Mouse (Mus musculus) spleen, adult 2 months (tissue): ENCODE data around the gene Rslcan18. TPM values are rescaled to one million over a fixed set of nuclear protein-coding genes. Genes with fewer than 3 reads are reported as not detected.
A peak's percentile ranks its signal among the peaks of the same experiment; 100 is the strongest.

Source experiments
- DNase-seq, 2 experiments: peaks; one replicate each; pipeline versions ENCODE4 v3.0.0 to v3.0.0-alpha.2; 2012 to 2021; ENCODE audit warnings: low spot score in 2 of 2, low read depth in 1 of 2
- H3K27ac ChIP-seq: fragments of 200-500 bp; 2 replicates; pipeline ENCODE4 v1.5.1; 2012; ENCODE audit warnings: low read length, inconsistent platforms; ENCODE audit not compliant: insufficient read depth
- H3K27me3 ChIP-seq: fragments of 200-500 bp; 2 replicates; pipeline ENCODE4 v1.6.1; 2012; ENCODE audit warnings: mild to moderate bottlenecking, moderate library complexity, low read length, inconsistent platforms; ENCODE audit not compliant: control insufficient read depth, insufficient read depth
- H3K36me3 ChIP-seq: fragments of 200-500 bp; 2 replicates; pipeline ENCODE4 v1.6.1; 2012; ENCODE audit warnings: mild to moderate bottlenecking, low read length, inconsistent platforms; ENCODE audit not compliant: control insufficient read depth, insufficient read depth
- H3K4me1 ChIP-seq: fragments of 200-500 bp; 2 replicates; pipeline ENCODE4 v1.6.1; 2011; ENCODE audit warnings: inconsistent platforms; ENCODE audit not compliant: control insufficient read depth, insufficient read depth, insufficient read length
- H3K4me3 ChIP-seq: fragments of 200-500 bp; 2 replicates; pipeline ENCODE4 v1.5.1; 2011; ENCODE audit warnings: mild to moderate bottlenecking, inconsistent platforms; ENCODE audit not compliant: insufficient read depth, insufficient read length; ENCODE audit errors: extremely low read depth
- CTCF ChIP-seq: fragments of 200-500 bp; IDR thresholded peaks from 2 replicates; pipeline ENCODE4 v1.5.1; 2011; ENCODE audit warnings: mild to moderate bottlenecking, inconsistent platforms; ENCODE audit not compliant: insufficient read depth, insufficient read length, insufficient replicate concordance; ENCODE audit errors: extremely low read depth
- POLR2A ChIP-seq: fragments of 200-500 bp; IDR thresholded peaks from 2 replicates; pipeline ENCODE4 v1.6.1; 2011; ENCODE audit warnings: low read depth, low read length, inconsistent platforms
- WGBS: fragments of 180-500 bp; shearing (Covaris S2); methylation state at CpG from one replicate; pipeline ENCODE4 v1.1.7; 2018; 5-methylcytosine and 5-hydroxymethylcytosine counted together
- polyA plus RNA-seq: library from polyadenylated mRNA; depleted of rRNA; stranded (reverse); fragments of >200 nt; gene quantifications from 2 replicates; pipeline ENCODE4 v1.2.3, GENCODE M21; 2012

Gene Rslcan18
- polyA plus RNA-seq, 1 experiment = 0.18 TPM

DNA sequence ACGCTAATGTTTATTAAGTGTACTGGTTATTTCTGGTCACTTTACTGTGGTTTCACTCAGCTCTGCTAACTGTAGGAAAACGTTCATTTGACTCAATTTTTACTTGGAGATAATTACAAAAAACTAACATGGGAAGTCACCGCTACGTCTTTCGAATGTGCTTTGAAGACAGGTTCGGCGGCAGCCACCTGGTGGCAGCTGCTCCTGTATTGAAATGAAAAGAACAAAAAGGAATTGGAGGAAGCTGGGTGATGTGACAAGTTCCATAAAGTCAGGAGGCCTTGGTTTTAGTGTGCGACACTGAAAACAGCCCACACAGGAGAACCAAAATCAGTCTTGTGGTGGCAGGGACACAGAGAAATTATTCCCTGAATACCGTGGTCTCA lies 7.2 kb downstream of the Rslcan18 start:
- H3K27ac ChIP-seq = 0 out of 2 replicates have a peak overlapping the region, but pooled peaks have one; percentile 22
- H3K27me3 ChIP-seq = peaks cover 2% of the 10 kb centered on the region; the same call in 1 of the 2 replicates
- peaks cover 9% of the 10 kb centered on the region; the same call in 1 of the 2 replicates for H3K4me1 ChIP-seq
- WGBS = 3% methylated on average over 9 of the region's 9 CpGs
- TF ChIP-seq CTCF (peak; percentile 24; the same call in 1 of the 2 replicates), POLR2A (no peak)
- H3K36me3 ChIP-seq = no peaks in the 10 kb centered on the region; the same call in 1 of the 2 replicates
- peak overlapping the region; percentile 26; the same call in 1 of the 2 replicates for H3K4me3 ChIP-seq
- DNase-seq = peak in 1 of 2 experiments; percentile 47

DNA sequence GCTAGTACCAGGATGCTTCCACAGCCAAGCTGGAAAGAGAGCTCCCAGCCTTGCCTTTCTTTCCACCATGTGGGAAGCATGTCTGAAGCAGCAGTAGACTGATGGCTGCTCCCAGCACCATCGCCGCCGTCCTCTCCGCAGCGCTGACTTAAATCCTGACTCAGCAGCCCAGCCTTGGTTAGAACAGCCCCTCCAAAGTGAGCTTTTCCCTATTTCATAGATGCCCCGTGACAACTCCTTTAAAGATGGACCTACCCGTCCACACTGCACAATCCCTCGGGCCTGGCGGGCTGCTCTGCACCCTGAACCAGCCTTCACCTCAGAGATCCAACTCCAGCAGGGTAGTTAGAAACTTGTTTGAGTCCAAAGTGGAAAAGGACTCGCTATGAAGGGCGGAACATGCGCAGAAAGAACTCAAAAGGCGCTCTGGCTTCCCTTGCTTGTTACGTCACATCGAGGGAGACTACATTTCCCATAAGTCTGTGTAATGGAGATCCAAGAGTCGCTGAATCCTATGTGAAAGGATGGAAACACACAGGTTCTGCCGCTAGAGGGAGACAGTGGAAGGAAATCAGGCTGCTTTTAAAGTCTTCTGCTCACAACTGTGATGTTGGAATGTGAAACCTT lies 7.8 kb downstream of the Rslcan18 start, which contains the start of gene Gm28557:
Gene Gm28557, minus strand, starts transcription at position 411 of the 627 bp plus-strand sequence.
- H3K4me3 ChIP-seq = peak within 1 kb of the TSS; percentile 93
- DNase-seq = peak; percentile 85 to 96
- peaks cover 9% of the 10 kb centered on the region; the same call in 1 of the 2 replicates for H3K4me1 ChIP-seq
- H3K27me3 ChIP-seq = peaks cover 2% of the 10 kb centered on the region; the same call in 1 of the 2 replicates
- H3K36me3 ChIP-seq = no peaks in the 10 kb centered on the region; the same call in 1 of the 2 replicates
- TF ChIP-seq CTCF = peak; percentile 45; the same call in 1 of the 2 replicates
- TF ChIP-seq POLR2A = no peak; the same call in 1 of the 2 replicates
- H3K27ac ChIP-seq = peak within 1 kb of the TSS; percentile 83
- under 1% methylated on average over 17 of the region's 17 CpGs for WGBS

DNA sequence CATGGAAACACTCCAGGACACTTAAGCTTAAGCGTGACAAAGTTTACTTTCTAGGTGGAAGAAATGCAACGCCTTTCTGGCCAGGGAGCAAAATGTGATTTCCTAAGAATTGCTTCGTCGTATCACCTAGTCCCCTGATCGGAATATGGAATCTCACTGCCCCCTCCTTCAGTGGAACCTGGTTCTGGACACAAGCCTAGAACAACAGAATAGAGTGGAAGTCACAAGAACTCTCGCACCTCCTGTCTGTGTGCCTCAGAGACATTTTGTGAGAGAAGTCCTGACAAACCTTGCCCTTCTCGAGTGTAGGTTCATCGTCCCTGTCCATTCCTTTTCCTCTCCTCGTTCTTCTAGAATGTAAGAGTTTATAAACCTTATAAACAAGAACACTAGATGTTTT lies 8.4 kb downstream of the Rslcan18 start:
- no peak overlapping the region for H3K27ac ChIP-seq
- H3K4me3 ChIP-seq = no peak overlapping the region; the same call in 1 of the 2 replicates

DNA sequence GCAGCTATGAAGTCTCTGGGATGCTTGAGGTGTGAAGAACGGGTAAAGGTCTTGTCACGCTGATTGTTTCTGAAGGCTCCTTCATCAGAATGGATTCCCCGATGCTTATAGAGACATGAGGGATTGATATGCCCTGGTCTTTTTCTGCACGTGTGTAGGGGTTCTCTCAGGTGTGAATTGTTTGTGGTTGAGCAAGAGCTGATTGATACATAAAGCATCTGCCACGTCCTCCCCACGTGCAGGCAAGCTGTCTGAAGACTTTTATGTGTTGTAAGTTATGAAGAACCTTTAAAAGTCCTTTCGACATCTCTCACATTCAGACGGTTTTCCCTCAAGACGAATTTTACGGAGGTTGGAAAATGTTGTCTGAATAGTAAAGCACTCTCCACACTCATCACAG lies 18.2 kb downstream of the Rslcan18 start, which contains the start of gene Zfp708:
Gene Zfp708, minus strand, starts transcription at position 101 of the 400 bp plus-strand sequence.
- H3K36me3 ChIP-seq = no peaks in the 10 kb centered on the region; the same call in 1 of the 2 replicates
- WGBS = 90% methylated on average over 10 of the region's 10 CpGs

More for the DNA sequence above, 8.4 kb downstream of the Rslcan18 start:
- WGBS = 55% methylated on average over 9 of the region's 9 CpGs
- TF ChIP-seq POLR2A (no peak), CTCF (no peak)
- Histone ChIP-seq H3K27me3 (peaks cover 2% of the 10 kb centered on the region; the same call in 1 of the 2 replicates), H3K36me3 (no peaks in the 10 kb centered on the region; the same call in 1 of the 2 replicates), H3K4me1 (peaks cover 9% of the 10 kb centered on the region; the same call in 1 of the 2 replicates)
- no peak for DNase-seq

DNA sequence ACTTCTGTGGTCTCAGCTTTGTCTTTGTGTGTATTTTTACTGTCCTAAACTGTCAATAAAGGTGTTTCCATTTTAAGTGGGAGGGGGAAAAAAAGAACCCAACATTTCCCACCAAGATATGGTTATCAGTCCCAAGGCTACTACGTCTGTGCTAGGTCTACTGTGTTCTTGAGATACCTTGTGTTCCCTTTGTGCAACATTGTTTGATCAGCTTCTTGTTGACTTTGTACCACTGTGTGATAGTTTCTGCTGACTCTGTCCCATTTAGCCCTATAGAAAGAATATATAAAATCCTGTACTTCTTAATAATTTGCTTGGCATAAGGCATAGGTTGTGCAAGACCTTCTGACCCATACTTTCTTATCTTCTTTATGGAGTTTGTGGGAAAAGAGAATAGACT lies 25.9 kb downstream of the Rslcan18 start:
- Histone ChIP-seq H3K4me3 (no peak overlapping the region), H3K4me1 (no peaks in the 10 kb centered on the region), H3K27ac (no peak overlapping the region), H3K36me3 (no peaks in the 10 kb centered on the region), H3K27me3 (no peaks in the 10 kb centered on the region)
- DNase-seq = no peak
- 81% methylated on average over 1 of the region's 1 CpGs for WGBS
- TF ChIP-seq POLR2A = no peak
- no peak for TF ChIP-seq CTCF

More for the DNA sequence above, 18.2 kb downstream of the Rslcan18 start, which contains the start of gene Zfp708:
- Histone ChIP-seq H3K4me1 (no peaks in the 10 kb centered on the region), H3K27ac (no peak within 1 kb of the TSS), H3K4me3 (no peak within 1 kb of the TSS), H3K27me3 (no peaks in the 10 kb centered on the region)
- TF ChIP-seq POLR2A (no peak), CTCF (no peak)
- no peak for DNase-seq

DNA sequence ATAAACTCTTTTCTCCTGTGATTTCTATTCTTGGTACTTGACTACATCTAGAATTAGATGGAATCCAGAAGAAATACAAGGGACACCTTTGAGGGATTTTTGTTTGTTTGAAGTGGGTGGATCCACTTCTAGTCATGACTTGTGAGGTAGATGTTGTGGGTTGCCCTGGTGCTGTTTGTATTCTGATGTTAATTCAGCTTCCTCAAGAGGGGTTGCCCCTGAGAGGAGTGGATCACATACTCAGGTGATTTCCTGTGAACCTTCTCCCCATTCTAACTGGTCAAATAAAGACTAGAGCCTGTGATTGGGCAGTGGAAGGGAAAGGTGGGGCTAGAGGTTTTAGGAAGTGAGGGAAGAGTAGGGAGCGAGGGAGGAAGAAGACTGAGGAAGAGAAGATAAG lies 34.1 kb downstream of the Rslcan18 start:
- 68% methylated on average over 1 of the region's 1 CpGs for WGBS
- Histone ChIP-seq H3K4me3 (no peak overlapping the region), H3K4me1 (no peaks in the 10 kb centered on the region), H3K27me3 (no peaks in the 10 kb centered on the region), H3K36me3 (peaks cover 1% of the 10 kb centered on the region; the same call in 1 of the 2 replicates), H3K27ac (no peak overlapping the region)
- DNase-seq = peak in 1 of 2 experiments; percentile 14
- TF ChIP-seq CTCF (no peak), POLR2A (no peak)
